Mouse (Mus musculus): ENCODE measurements around the gene Mroh2a. TPM values are rescaled to one million over a fixed set of nuclear protein-coding genes. Genes with fewer than 3 reads are reported as not detected.
A peak's percentile ranks its signal among the peaks of the same experiment; 100 is the strongest.

Gene Mroh2a
- polyA plus RNA-seq, 2 experiments, result under 0.01 to 0.38 TPM

GRCm38 (mm10) chr1:88235046-88235893, 8.5 kb downstream of the Mroh2a start:
- TF ChIP-seq EP300 (IDR thresholded peaks at IDR 0.05; ENCODE audit: low read depth) (no peak), CTCF (IDR thresholded peaks at IDR 0.05; ENCODE audit: low read depth) (no peak)
- 48% methylated on average over 11 of the region's 11 CpGs for WGBS (ENCODE audit: insufficient replicate concordance)

GRCm38 (mm10) chr1:88235894-88236415, 9.2 kb downstream of the Mroh2a start:
- Histone ChIP-seq H3K9me3 (ENCODE audit: control insufficient read depth, low read length) (peaks cover 43% of the 10 kb centered on the region), H3K27ac (no peak overlapping the region), H3K4me3 (ENCODE audit: insufficient read depth in 1 of 2, low read depth in 2 of 2, low read length in 2 of 2) (no peak overlapping the region), H3K27me3 (ENCODE audit: control insufficient read depth, insufficient read depth, low read length) (no peaks in the 10 kb centered on the region), H3K9ac (replicated peaks) (no peak overlapping the region), H3K4me2 (ENCODE audit: low read depth) (no peak overlapping the region), H3K36me3 (replicated peaks; ENCODE audit: control insufficient read depth, insufficient read depth, low read depth) (no peaks in the 10 kb centered on the region), H3K4me1 (replicated peaks; ENCODE audit: control insufficient read depth in 2 of 2, insufficient read depth in 2 of 2, low read length in 1 of 2) (no peaks in the 10 kb centered on the region)
- WGBS (ENCODE audit: insufficient replicate concordance), result 37% methylated on average over 4 of the region's 4 CpGs
- ATAC-seq (ENCODE audit: insufficient read depth), result no peak
- TF ChIP-seq EP300 (IDR thresholded peaks at IDR 0.05; ENCODE audit: low read depth), result no peak
- no peak for TF ChIP-seq CTCF (IDR thresholded peaks at IDR 0.05; ENCODE audit: low read depth)
- no peak for DNase-seq (ENCODE audit: low read depth in 3 of 3, low spot score in 3 of 3)

More at GRCm38 (mm10) chr1:88235046-88235893, 8.5 kb downstream of the Mroh2a start:
- Histone ChIP-seq H3K9ac (replicated peaks) (no peak overlapping the region), H3K4me1 (replicated peaks; ENCODE audit: control insufficient read depth in 2 of 2, insufficient read depth in 2 of 2, low read length in 1 of 2) (no peaks in the 10 kb centered on the region), H3K27me3 (ENCODE audit: control insufficient read depth, insufficient read depth, low read length) (no peaks in the 10 kb centered on the region), H3K4me3 (ENCODE audit: insufficient read depth in 1 of 2, low read depth in 2 of 2, low read length in 2 of 2) (no peak overlapping the region), H3K9me3 (ENCODE audit: control insufficient read depth, low read length) (peaks cover 36% of the 10 kb centered on the region), H3K36me3 (replicated peaks; ENCODE audit: control insufficient read depth, insufficient read depth, low read depth) (no peaks in the 10 kb centered on the region), H3K27ac (no peak overlapping the region), H3K4me2 (ENCODE audit: low read depth) (no peak overlapping the region)
- no peak for DNase-seq (ENCODE audit: low read depth in 3 of 3, low spot score in 3 of 3)
- peak; percentile 12; the same call in 1 of the 2 replicates for ATAC-seq (ENCODE audit: insufficient read depth)

- TF ChIP-seq EP300 (IDR thresholded peaks at IDR 0.05; ENCODE audit: low read depth), result no peak
- no peak for TF ChIP-seq CTCF (IDR thresholded peaks at IDR 0.05; ENCODE audit: low read depth)
- WGBS (ENCODE audit: insufficient replicate concordance), result 49% methylated on average over 5 of the region's 5 CpGs
- Histone ChIP-seq H3K27ac (no peak overlapping the region), H3K9ac (replicated peaks) (no peak overlapping the region), H3K27me3 (ENCODE audit: control insufficient read depth, insufficient read depth, low read length) (no peaks in the 10 kb centered on the region), H3K4me2 (ENCODE audit: low read depth) (no peak overlapping the region), H3K4me3 (ENCODE audit: insufficient read depth in 1 of 2, low read depth in 2 of 2, low read length in 2 of 2) (no peak overlapping the region), H3K36me3 (replicated peaks; ENCODE audit: control insufficient read depth, insufficient read depth, low read depth) (no peaks in the 10 kb centered on the region), H3K4me1 (replicated peaks; ENCODE audit: control insufficient read depth in 2 of 2, insufficient read depth in 2 of 2, low read length in 1 of 2) (no peaks in the 10 kb centered on the region), H3K9me3 (ENCODE audit: control insufficient read depth, low read length) (peaks cover 39% of the 10 kb centered on the region)
- ATAC-seq (ENCODE audit: insufficient read depth) (no peak), DNase-seq (ENCODE audit: low read depth in 3 of 3, low spot score in 3 of 3) (no peak)
These were observed 10.5 kb downstream of the Mroh2a start for GRCm38 (mm10) chr1:88237311-88237710.

GRCm38 (mm10) chr1:88238771-88239170, 12.0 kb downstream of the Mroh2a start:
- H3K4me1 ChIP-seq (replicated peaks; ENCODE audit: control insufficient read depth in 2 of 2, insufficient read depth in 2 of 2, low read length in 1 of 2), result no peaks in the 10 kb centered on the region
- no peaks in the 10 kb centered on the region for H3K36me3 ChIP-seq (replicated peaks; ENCODE audit: control insufficient read depth, insufficient read depth, low read depth)
- peaks cover 46% of the 10 kb centered on the region for H3K9me3 ChIP-seq (ENCODE audit: control insufficient read depth, low read length)
- H3K4me3 ChIP-seq (ENCODE audit: insufficient read depth in 1 of 2, low read depth in 2 of 2, low read length in 2 of 2), result no peak overlapping the region
- TF ChIP-seq CTCF (IDR thresholded peaks at IDR 0.05; ENCODE audit: low read depth), result no peak
- TF ChIP-seq EP300 (IDR thresholded peaks at IDR 0.05; ENCODE audit: low read depth), result no peak
- WGBS (ENCODE audit: insufficient replicate concordance), result 53% methylated on average over 6 of the region's 6 CpGs
- no peak for ATAC-seq (ENCODE audit: insufficient read depth)
- no peak for DNase-seq (ENCODE audit: low read depth in 3 of 3, low spot score in 3 of 3)
- H3K27me3 ChIP-seq (ENCODE audit: control insufficient read depth, insufficient read depth, low read length), result no peaks in the 10 kb centered on the region
- no peak overlapping the region for H3K9ac ChIP-seq (replicated peaks)
- H3K27ac ChIP-seq, result no peak overlapping the region
- H3K4me2 ChIP-seq (ENCODE audit: low read depth), result no peak overlapping the region

- Histone ChIP-seq H3K27ac (no peak overlapping the region), H3K4me3 (ENCODE audit: insufficient read depth in 1 of 2, low read depth in 2 of 2, low read length in 2 of 2) (no peak overlapping the region), H3K9me3 (ENCODE audit: control insufficient read depth, low read length) (peaks cover 40% of the 10 kb centered on the region), H3K4me2 (ENCODE audit: low read depth) (no peak overlapping the region), H3K9ac (replicated peaks) (no peak overlapping the region), H3K27me3 (ENCODE audit: control insufficient read depth, insufficient read depth, low read length) (no peaks in the 10 kb centered on the region), H3K36me3 (replicated peaks; ENCODE audit: control insufficient read depth, insufficient read depth, low read depth) (no peaks in the 10 kb centered on the region), H3K4me1 (replicated peaks; ENCODE audit: control insufficient read depth in 2 of 2, insufficient read depth in 2 of 2, low read length in 1 of 2) (no peaks in the 10 kb centered on the region)
- TF ChIP-seq EP300 (IDR thresholded peaks at IDR 0.05; ENCODE audit: low read depth) (no peak), CTCF (IDR thresholded peaks at IDR 0.05; ENCODE audit: low read depth) (no peak)
- DNase-seq (ENCODE audit: low read depth in 3 of 3, low spot score in 3 of 3) (no peak), ATAC-seq (ENCODE audit: insufficient read depth) (no peak)
- 58% methylated on average over 5 of the region's 5 CpGs for WGBS (ENCODE audit: insufficient replicate concordance)
These were observed 13.3 kb downstream of the Mroh2a start for GRCm38 (mm10) chr1:88240072-88240471.
